Mouse (Mus musculus) erythroblast, adult 5-6 weeks (primary cell): ENCODE measurements around the gene Noct. TPM values are rescaled to one million over a fixed set of nuclear protein-coding genes. Genes with fewer than 3 reads are reported as not detected.

Source experiments
- ATAC-seq: replicated peaks from 2 replicates; pipeline ENCODE4 v1.8.0; 2016; ENCODE audit warnings: moderate number of reproducible peaks, mild to moderate bottlenecking, moderate TSS enrichment, inconsistent platforms; ENCODE audit not compliant: poor library complexity, low FRiP score, severe bottlenecking
- total RNA-seq, 2 experiments: library from RNA; stranded (forward) in 1 of 2; stranded (reverse) in 1 of 2; fragments of 150-400 nt in 1 of 2; fragments of 200-764, 138-1000 nt in 1 of 2; gene quantifications; 2 replicates each; pipeline versions ENCODE4 v1.2.3 to v1.2.4; 2015 to 2017; ENCODE audit warnings: low replicate concordance in 2 of 2

Gene Noct
- total RNA-seq, 2 experiments from 2014 or later, result 31.4 to 39.6 TPM

DNA sequence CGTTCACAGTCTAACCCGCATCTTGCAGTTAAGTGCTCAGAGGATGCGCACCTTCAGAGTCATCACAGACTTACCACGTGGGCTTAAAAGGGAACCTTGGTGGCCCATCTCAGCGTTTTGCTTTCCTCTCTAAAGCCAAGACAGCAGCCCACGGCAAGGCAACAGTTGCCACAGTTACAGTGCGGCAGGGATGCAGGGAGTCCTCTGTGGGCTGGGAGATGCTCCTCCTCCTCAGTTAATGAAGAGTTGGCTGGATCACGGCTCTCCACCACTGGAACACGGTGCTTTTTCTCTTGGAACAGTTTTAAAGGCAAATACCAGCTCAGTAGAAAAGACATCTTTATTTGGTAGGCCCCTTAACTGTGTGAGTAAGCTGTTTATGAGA lies 4.6 kb downstream of the Noct start:
- no peak for ATAC-seq

DNA sequence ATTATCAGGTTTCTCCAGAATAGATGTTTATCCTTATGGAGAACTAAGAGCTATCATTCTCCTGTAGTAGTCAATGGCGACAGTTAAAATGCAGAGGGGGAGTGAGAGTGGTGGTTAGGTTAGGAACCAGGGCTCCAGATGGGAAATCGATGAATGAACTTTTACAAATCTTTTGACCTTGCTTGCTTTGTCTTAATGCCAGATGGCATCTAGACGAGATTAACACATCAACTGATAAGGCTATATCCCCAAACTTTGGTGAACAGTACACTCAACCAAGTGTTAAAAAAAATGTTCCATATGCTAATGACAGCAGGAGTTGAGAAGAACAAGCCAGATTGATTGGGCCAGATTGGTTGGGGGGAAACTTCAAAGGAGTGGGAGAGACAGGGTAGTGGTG lies 5.0 kb downstream of the Noct start:
- no peak for ATAC-seq

DNA sequence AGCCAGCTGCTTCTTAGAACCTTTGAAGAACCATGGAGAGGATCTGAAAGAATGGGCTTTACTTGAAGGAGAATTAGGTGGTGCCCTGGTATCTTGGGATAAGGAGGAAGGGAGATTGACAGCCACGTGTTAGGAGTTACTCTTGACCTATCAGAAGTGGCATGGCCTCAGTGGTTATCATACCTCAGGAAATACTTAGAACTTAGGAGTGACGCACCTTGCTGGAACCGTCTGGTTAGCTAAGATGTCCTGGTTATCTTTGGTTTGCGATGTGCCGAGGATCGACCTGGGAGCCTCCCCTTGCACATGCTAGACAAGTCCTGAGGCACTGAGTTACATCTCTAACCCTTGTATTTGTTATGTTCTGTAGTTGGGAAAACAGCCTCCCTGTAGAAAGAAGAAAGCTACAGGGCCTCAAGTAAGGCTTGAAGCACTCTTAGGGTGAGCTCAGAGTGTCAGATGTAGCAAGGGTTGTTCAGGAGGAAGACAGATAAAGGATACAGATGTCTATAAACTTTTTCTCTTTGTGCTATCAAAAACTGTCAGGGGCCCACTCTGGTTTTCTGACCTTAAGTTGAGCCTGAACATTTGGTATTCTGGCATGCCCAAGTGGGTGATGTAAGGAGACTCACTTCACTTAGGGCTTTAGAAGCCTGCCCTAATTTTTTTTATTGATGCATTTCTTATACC lies 6.0 kb downstream of the Noct start:
- peak; percentile 79 for ATAC-seq

DNA sequence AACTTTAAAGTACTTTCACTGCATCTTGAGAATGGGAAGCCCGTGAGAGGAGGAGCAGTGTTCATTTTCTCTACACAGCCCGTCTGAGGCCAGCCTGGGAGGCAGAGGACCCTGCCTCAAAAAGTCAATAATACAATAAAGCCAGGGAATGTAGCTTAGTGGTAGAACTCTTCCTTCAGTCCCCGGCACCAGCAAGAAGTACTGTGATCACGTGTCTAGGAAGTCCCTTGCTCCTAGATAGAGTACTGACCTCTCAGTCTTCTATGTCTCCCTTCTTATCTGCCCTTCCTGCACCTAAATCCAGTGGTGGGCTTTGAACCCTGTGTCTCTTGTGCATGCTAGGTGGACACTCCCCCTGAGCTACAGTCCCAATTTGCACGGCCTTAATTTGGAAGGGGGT lies 6.6 kb downstream of the Noct start:
- ATAC-seq, result no peak

DNA sequence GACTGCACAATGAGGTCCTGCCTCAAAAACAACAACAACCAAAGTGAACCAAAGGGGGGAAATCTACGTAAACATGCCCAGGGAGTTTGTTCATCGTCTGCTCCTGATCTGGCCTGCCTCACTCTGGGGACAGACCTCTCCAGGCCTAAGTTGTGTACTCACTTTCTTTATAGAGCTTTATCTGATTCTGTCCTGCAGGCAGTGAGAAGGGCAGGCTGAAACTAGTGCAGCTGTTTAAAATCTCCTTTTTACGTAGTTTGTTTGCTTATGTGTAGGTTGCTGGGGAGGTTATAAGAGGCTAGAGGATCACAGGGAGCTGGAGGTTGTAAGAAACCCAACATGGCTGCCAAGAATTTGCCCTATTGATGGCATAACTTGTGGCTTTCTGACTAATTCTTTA lies 7.3 kb downstream of the Noct start:
- peak; percentile 32; the same call in 1 of the 2 replicates for ATAC-seq

DNA sequence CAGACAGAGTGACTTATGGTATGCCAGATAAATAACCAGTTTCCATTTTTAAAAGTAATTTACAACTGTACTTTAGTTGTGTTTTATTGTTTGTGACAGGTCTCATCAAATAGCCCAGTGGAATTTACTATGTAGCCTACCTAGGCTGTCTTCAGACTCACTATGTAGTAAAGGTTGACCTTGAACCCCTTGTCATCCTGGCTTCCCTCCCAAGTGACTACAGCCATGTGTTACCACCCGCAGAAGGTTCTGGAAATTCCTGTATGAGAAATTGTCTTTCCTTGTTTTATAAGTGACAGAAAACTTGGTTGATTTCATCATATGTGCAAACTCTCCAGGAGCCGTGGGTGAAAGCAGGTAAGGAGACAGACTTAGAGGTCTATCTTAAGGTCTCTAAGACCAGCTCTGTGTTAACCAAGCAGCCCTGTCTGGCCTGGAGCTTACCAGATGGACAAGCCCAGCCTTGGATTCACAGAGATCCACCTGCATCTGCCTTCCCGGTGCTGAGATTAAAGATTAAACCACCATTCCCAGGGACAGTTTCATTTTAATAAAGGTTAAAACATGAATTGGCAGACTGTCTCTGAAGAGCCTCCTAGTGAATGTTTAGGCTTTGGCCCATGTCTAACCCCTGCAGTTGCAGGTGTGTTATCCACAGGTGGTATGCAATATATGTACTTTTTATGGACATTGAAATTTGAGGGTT lies 8.1 kb downstream of the Noct start:
- no peak for ATAC-seq

DNA sequence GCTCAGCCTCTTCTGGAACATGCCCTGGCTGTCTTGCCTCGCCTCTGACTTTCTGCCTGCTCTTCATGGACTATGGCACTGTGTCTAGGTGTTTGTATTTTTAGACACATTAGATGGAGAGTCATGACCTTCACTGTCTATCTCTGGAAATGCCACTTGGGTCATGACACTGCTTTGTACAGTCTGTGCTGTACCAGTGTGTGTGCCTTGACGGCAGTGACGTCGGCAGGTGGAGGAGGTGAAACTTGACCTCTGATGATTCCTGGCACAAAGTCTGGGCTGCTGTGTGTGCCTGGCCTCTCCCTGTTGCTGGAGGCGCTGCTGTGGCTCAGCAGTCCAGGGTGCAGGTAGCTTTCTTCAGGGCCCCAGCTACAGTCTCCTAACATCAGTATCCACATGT lies 9.2 kb downstream of the Noct start:
- no peak for ATAC-seq

DNA sequence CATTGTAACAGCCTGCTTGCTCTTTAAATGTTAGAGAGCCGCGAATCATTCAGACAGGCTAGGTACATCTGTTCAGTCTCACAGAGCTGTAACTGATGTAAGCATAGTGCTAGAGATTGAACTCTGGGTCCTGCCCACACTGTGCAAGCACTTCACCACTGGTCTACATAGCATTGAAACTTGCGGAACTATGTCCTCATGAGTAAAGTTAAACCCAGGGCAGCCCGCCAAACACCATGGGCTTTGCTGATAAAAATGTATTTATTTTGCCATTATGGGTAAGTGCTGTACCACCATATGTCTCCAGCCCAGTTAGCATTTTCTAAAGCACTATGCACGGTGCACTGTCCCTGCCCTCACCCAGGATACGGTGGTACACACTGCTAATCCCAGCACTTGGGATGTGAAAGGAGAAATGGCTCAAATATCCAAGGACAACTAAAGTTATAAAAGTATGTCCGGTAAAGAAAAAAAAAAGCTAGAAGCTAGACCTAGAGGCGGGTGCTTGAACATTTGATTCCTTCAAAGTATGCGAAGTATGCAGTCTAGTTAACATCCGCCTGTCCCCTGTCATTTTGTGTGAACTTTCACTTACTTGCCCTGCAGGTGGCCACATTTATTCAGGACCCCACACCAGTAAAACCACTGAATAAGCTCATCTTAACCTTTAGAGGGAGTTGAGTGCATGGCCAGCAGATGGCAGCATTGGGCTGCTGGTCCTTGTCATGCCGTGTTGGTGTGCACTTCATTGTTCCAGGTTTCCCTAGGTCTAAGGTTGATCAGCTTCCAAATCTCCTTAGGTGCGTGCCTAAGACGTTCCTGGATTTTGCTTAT lies 9.9 kb downstream of the Noct start:
- peak; percentile 58 for ATAC-seq

DNA sequence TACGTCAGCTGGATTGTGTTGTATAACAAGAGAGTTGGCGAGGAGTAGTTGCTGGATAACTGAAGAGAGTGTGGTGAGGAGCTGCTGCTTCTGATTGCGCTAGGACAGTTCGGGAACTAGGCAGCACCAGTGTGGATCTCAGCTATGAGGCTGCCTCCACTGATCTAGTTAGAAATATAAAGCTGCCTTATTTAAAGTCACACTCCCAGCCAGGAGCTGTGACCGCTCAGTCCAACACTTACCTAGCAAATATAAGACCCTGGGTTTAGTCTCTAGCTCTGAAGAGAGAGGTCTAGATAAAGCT lies 10.5 kb downstream of the Noct start:
- ATAC-seq, result 0 out of 2 replicates have a peak, but pooled peaks have one; percentile 2

DNA sequence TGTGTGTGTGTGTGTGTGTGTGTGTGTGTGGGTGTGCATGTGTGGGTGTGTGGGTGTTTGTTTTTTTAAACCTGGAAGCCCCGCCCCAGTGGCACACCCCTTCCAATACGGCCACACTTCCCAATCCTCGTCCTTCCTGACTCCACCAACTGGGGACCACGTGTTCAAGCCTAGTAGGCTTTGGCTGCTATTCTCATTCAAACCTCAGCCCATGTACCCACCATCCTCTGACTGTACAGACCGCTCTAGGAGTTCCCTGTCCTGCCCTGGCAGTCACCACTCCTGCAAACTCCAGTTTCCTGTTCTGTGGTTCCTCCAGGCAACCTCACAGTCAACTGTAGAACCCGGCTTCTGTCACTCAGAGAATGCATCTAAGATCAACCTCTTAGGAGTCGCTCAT lies 14.3 kb downstream of the Noct start:
- no peak for ATAC-seq

DNA sequence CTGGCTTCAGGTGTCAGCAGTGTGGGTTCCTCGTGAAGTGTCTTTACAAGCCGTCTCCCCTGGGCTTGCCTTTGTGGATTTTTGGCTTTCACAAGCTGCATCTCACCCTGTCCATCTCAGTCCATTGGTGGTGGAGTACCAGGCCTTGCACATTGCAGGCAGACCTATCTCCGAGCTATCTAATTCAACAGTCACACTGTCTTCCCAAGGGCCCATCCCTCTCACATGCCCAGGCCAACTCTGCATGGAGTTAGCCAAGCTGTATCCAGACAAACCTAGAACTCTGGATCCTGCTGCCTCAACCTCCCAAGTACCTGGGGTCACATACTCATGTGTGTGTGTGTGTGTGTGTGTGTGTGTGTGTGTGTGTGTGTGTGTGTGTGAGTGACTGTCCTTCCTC lies 15.3 kb downstream of the Noct start:
- no peak for ATAC-seq

DNA sequence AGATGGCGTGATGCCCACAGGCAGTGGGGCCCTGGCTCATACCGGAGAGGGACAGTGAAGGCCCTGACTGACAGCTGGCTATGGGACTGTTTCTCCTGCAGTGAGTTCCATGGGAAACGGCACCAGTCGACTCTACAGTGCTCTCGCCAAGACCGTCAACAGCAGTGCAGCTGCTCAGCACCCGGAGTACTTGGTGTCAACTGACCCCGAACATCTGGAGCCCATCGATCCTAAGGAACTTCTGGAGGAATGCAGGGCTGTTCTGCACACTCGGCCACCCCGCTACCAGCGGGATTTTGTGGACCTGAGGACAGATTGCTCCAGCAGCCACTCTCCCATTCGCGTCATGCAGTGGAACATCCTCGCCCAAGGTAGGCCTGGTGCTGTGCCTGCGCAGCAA lies 23.5 kb downstream of the Noct start:
- ATAC-seq, result no peak

DNA sequence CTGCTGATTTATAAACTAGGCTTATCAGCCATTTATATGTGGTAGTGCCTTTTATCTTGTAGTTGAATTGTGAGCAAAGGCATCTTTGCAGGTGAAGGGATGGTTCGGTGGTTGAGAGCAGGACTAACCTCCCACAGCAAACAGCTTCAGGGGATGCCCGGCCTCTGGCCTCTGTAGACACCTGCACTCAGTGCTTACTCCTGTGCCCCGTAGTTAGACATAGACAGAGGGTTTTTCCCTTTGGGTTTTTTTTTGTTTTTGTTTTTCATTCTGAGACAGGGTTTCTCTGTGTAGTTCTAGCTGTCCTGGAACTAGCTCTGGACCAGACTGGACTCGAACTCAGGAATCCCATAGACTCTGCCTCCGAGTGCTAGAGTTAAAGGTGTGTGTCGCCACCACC lies 24.4 kb downstream of the Noct start:
- ATAC-seq, result no peak

DNA sequence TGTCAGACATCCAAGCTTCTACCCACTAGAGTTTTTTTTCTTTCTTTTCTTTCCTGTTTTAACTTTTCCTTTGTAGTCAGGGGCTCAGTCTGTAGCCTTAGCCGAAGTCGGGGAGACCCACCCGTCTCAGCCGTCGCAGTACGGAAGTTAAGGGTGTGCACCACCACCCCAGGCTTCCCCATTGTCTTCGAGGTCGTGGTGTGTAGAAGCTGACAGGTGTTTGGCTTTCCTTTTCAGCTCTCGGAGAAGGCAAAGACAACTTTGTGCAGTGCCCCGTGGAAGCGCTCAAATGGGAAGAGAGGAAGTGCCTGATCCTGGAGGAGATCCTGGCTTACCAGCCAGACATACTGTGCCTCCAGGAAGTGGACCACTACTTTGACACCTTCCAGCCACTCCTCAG lies 25.2 kb downstream of the Noct start:
- ATAC-seq, result no peak

DNA sequence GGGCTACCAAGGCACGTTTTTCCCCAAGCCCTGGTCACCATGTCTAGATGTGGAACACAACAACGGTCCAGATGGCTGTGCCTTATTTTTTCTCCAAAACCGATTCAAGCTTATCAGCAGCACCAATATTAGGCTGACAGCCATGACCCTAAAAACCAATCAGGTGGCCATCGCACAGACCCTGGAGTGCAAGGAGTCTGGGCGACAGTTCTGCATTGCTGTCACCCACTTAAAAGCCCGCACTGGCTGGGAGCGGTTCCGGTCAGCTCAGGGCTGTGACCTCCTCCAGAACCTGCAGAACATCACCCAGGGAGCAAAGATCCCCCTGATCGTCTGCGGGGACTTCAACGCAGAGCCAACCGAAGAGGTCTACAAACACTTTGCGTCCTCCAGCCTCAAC lies 25.6 kb downstream of the Noct start:
- ATAC-seq, result no peak

DNA sequence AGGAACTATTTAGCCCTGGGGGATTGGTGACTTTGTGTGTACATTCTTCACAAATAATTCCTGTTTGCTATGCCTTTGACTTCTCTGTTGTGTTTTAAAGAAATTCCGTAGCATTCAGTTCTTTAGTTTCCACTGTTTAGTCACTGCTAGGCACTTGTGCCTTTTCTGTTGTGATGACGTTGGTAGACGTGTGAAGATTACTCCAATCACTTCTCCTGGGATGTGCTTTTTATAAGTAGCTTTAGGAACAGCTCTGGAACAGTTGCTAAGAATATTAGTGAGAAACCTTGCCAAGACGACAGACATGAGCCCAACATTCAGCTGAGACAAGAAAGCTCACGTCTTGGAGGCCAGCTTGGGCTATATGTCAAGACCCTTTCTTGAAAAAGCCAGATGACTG lies 26.8 kb downstream of the Noct start:
- no peak for ATAC-seq

DNA sequence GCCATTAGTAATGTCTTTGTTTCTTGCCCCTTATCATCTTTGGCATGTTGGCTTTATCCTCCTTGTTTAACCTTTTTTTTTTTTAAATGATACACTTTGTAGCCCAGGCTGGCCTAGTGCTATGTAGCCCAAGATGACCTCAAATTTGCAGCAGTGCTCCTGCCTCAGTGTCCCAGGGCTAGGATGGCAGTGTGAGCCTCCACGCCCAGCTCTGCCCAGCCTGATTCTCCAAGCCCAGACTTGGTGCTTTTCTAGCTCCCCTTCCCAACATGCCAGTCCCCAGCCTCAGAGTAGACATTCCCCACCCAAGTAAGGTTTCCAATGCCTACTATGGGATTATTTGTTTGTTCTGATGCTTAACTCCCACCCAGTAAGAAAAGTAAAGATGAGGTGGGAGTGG lies 28.0 kb downstream of the Noct start:
- no peak for ATAC-seq

DNA sequence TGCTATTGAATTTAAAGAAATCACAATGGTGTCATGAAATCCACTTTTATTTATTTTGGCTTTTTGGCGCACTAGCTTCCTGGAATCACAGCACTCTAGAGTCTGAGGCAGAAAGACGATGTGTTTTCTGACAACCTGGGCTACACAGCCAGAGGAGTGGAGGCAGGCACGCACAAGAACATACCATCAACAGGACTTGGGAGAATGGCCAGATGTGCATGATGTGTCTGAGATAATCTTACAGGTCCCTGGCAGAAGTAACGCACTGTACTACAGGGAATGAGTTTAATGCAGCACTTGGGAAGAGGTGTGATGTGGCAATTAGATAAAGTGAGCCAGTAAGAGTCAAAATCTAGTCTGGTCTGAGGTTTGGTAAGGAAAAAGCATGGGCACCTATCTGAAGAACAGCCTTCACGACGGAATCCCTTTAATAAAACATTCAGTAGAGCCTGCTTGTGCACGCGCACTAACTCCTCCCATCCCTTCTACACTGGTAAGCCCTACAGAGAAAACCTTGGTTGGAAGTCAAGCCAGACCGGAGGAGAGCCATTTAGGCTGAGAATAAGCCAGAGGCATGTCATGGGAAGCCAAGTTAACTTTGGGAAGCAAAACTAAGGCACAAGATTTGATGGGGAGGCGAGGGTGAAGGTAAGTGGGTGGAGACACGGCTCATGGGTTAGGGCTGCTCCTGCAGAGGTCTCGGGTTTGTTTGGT lies 28.6 kb downstream of the Noct start:
- ATAC-seq, result no peak

DNA sequence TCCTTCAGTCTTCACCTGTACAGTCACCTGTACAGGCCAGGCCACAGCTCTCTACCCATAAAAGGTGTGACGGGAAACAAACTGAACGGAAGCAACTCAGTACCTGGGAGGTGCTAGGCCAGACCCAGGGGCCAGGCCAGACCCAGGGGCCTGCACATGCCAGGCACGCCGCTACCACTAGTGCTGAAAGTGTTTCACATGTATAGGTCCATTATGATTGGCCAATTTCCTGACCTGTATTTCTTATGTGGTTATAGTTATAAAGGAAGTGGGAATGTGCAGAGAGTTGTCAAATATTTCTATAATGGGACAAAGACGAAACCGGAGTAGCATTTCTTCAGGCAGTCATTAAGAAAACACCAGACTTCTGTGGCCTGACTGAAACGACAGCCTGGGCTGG lies 30.5 kb downstream of the Noct start:
- ATAC-seq, result no peak

DNA sequence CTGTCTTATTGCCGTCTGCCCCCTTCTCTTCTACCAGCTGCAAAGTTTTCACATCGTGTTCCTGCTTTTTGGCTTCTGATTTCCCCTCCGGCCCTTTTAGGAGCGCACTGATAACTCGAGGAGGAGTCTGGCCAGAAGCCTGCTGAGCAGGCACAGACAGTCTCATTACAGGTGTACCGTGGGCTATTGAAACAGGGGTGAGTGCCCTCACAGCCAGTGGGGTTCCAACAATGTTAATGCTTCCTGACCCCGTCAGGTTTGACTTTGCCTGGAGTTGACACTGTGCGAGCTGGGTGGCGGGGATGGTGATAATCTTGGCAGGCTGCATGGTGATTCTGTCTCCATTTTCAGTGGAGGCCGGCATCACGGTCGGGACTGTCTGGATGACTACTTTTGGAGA lies 32.2 kb downstream of the Noct start:
- ATAC-seq, result 0 out of 2 replicates have a peak, but pooled peaks have one; percentile 29
